Mouse (Mus musculus): ENCODE measurements around the gene Slc47a2. TPM values are rescaled to one million over a fixed set of nuclear protein-coding genes. Genes with fewer than 3 reads are reported as not detected.

Slc47a2 gene
- total and polyA plus RNA-seq, 3 experiments, result 0.15 to 0.25 TPM; not detected in 1

- TF ChIP-seq SMC3 (IDR thresholded peaks at IDR 0.05; ENCODE audit: low read depth, low read length) (no peak), POLR2AphosphoS2 (IDR thresholded peaks at IDR 0.05; ENCODE audit: low read length) (no peak), SIN3A (IDR thresholded peaks at IDR 0.05; ENCODE audit: low read length) (no peak), RCOR1 (IDR thresholded peaks at IDR 0.05; ENCODE audit: low read depth, low read length) (no peak)
- Histone ChIP-seq H3K79me2 (ENCODE audit: control insufficient read depth, insufficient read depth, low read length, poor library complexity) (no peaks in the 10 kb centered on the region), H3K4me1 (ENCODE audit: control insufficient read depth in 1 of 2, insufficient read depth in 2 of 2, low read length in 2 of 2) (peaks cover 16 to 19% of the 10 kb centered on the region in 2 experiments; a peak in 3 of 4 replicates), H3K9ac (ENCODE audit: control insufficient read depth, low read depth, low read length, poor library complexity, severe bottlenecking) (no peak overlapping the region), H3K27me3 (ENCODE audit: control insufficient read depth in 1 of 2, insufficient read depth in 2 of 2, low read length in 2 of 2) (peaks cover 8 to 9% of the 10 kb centered on the region in 2 experiments; a peak in 3 of 4 replicates), H3K4me3 (ENCODE audit: control insufficient read depth in 1 of 2, insufficient read depth in 1 of 2, low read depth in 2 of 2, low read length in 2 of 2) (no peak overlapping the region), H3K9me3 (replicated peaks; ENCODE audit: insufficient read depth, low read length) (no peaks in the 10 kb centered on the region), H3K27ac (ENCODE audit: control insufficient read depth, low read depth, low read length) (no peak overlapping the region), H3K36me3 (ENCODE audit: control insufficient read depth in 1 of 2, insufficient read depth in 2 of 2, low read length in 2 of 2) (peaks cover 0 to 11% of the 10 kb centered on the region in 2 experiments; a peak in 2 of 4 replicates)
- DNase-seq (ENCODE audit: low read depth, low spot score), result no peak
Observed at GRCm38 (mm10) chr11:61295556-61295955, 47.1 kb downstream of the Slc47a2 start.

GRCm38 (mm10) chr11:61294431-61294830, 48.2 kb downstream of the Slc47a2 start:
- TF ChIP-seq CHD1 (IDR thresholded peaks at IDR 0.05; ENCODE audit: low read depth, low read length), result no peak
- TF ChIP-seq ZC3H11A (IDR thresholded peaks at IDR 0.05; ENCODE audit: low read depth, low read length), result no peak
- no peak for TF ChIP-seq ZKSCAN1 (IDR thresholded peaks at IDR 0.05; ENCODE audit: low read depth, low read length)
- no peak for TF ChIP-seq EP300 (IDR thresholded peaks at IDR 0.05; ENCODE audit: low read depth in 1 of 2, low read length in 2 of 2)
- no peak for TF ChIP-seq HCFC1 (IDR thresholded peaks at IDR 0.05; ENCODE audit: low read depth, low read length)
- no peak for TF ChIP-seq TCF12 (IDR thresholded peaks at IDR 0.05; ENCODE audit: low read depth, low read length)
- no peak for TF ChIP-seq MYC (IDR thresholded peaks at IDR 0.05; ENCODE audit: low read depth, low read length)
- TF ChIP-seq BHLHE40 (IDR thresholded peaks at IDR 0.05; ENCODE audit: borderline replicate concordance, low read depth, low read length), result no peak
- TF ChIP-seq TAL1 (IDR thresholded peaks at IDR 0.05; ENCODE audit: low read length), result no peak
- TF ChIP-seq GABPA (IDR thresholded peaks at IDR 0.05; ENCODE audit: low read depth, low read length), result no peak
- no peak for TF ChIP-seq ELF1 (IDR thresholded peaks at IDR 0.05; ENCODE audit: low read depth, low read length)
- TF ChIP-seq ETS1 (IDR thresholded peaks at IDR 0.05; ENCODE audit: low read depth, low read length), result no peak
- TF ChIP-seq POLR2A (IDR thresholded peaks at IDR 0.05; ENCODE audit: control insufficient read depth in 1 of 2, insufficient read depth in 1 of 2, low read depth in 1 of 2, low read length in 2 of 2, poor library complexity in 1 of 2), result no peak
- no peak for TF ChIP-seq USF1 (IDR thresholded peaks at IDR 0.05; ENCODE audit: low read depth, low read length)
- TF ChIP-seq E2F4 (IDR thresholded peaks at IDR 0.05; ENCODE audit: borderline replicate concordance, low read depth, low read length), result no peak
- no peak for TF ChIP-seq CTCF (IDR thresholded peaks at IDR 0.05 in 2 of 3, conservative IDR thresholded peaks at IDR 0.05 in 1 of 3; ENCODE audit: control insufficient read depth in 1 of 3, insufficient read depth in 1 of 3, low read depth in 2 of 3, low read length in 3 of 3, poor library complexity in 1 of 3, severe bottlenecking in 1 of 3)
- Histone ChIP-seq H3K27me3 (ENCODE audit: control insufficient read depth in 1 of 2, insufficient read depth in 2 of 2, low read length in 2 of 2) (peaks cover 8 to 10% of the 10 kb centered on the region in 2 experiments; a peak in 3 of 4 replicates), H3K27ac (ENCODE audit: control insufficient read depth, low read depth, low read length) (no peak overlapping the region)

More at GRCm38 (mm10) chr11:61294431-61294830, 48.2 kb downstream of the Slc47a2 start:
- no peak for DNase-seq (ENCODE audit: low read depth, low spot score)
- no peak overlapping the region for H3K9ac ChIP-seq (ENCODE audit: control insufficient read depth, low read depth, low read length, poor library complexity, severe bottlenecking)
- peaks cover 0 to 3% of the 10 kb centered on the region in 2 experiments; a peak in 2 of 4 replicates for H3K36me3 ChIP-seq (ENCODE audit: control insufficient read depth in 1 of 2, insufficient read depth in 2 of 2, low read length in 2 of 2)
- no peaks in the 10 kb centered on the region for H3K79me2 ChIP-seq (ENCODE audit: control insufficient read depth, insufficient read depth, low read length, poor library complexity)
- no peaks in the 10 kb centered on the region for H3K9me3 ChIP-seq (replicated peaks; ENCODE audit: insufficient read depth, low read length)
- H3K4me3 ChIP-seq (ENCODE audit: control insufficient read depth in 1 of 2, insufficient read depth in 1 of 2, low read depth in 2 of 2, low read length in 2 of 2), result no peak overlapping the region
- H3K4me1 ChIP-seq (ENCODE audit: control insufficient read depth in 1 of 2, insufficient read depth in 2 of 2, low read length in 2 of 2), result peaks cover 5 to 8% of the 10 kb centered on the region in 2 experiments; a peak in 3 of 4 replicates

All from MEL (cell line).